Mouse (Mus musculus) E14TG2a.4 (cell line): ENCODE data around the gene Efemp2.

Source experiments
- CTCF ChIP-seq: conservative IDR thresholded peaks from 2 replicates; pipeline ENCODE4 v1.5.1; 2014; ENCODE audit warnings: low read length
- POU5F1 ChIP-seq: IDR thresholded peaks from 2 replicates; pipeline ENCODE4 v1.6.1; 2014; ENCODE audit warnings: low read length, borderline replicate concordance

- no peak for TF ChIP-seq CTCF
- TF ChIP-seq POU5F1, result no peak
Observed at GRCm38 (mm10) chr19:5456922-5457745, 16.6 kb upstream of the Efemp2 start.
